Mouse (Mus musculus) embryonic facial prominence, embryonic 12.5 days (tissue): ENCODE measurements around the gene Treml1. TPM values are rescaled to one million over a fixed set of nuclear protein-coding genes. Genes with fewer than 3 reads are reported as not detected.

ENCODE experiments used
- ATAC-seq: fragments of 200-750 bp; cut with Nextera tagmentation; 2 replicates; pipeline ENCODE4 v1.8.0; 2017; ENCODE audit not compliant: insufficient number of reproducible peaks, insufficient read depth, low FRiP score, low TSS enrichment
- H3K27ac ChIP-seq: fragments of 300-500 bp; sonication (generic); 2 replicates; pipeline ENCODE4 v1.5.1; 2016; ENCODE audit warnings: mild to moderate bottlenecking
- H3K27me3 ChIP-seq: fragments of 300-500 bp; sonication (generic); 2 replicates; pipeline ENCODE4 v1.6.1; 2016; ENCODE audit warnings: mild to moderate bottlenecking, moderate library complexity
- H3K36me3 ChIP-seq: fragments of 300-500 bp; sonication (generic); 2 replicates; pipeline ENCODE4 v1.6.1; 2016; ENCODE audit warnings: mild to moderate bottlenecking
- H3K4me1 ChIP-seq: fragments of 300-500 bp; sonication (generic); 2 replicates; pipeline ENCODE4 v1.6.1; 2016
- H3K4me2 ChIP-seq: fragments of 300-500 bp; sonication (generic); replicated peaks from 2 replicates; pipeline ENCODE4 v1.6.1; 2016; ENCODE audit warnings: mild to moderate bottlenecking, moderate library complexity
- H3K4me3 ChIP-seq: fragments of 300-500 bp; sonication (generic); 2 replicates; pipeline ENCODE4 v1.5.1; 2016; ENCODE audit warnings: mild to moderate bottlenecking
- H3K9ac ChIP-seq: fragments of 300-500 bp; sonication (generic); 2 replicates; pipeline ENCODE4 v1.6.1; 2016; ENCODE audit warnings: mild to moderate bottlenecking, moderate library complexity
- H3K9me3 ChIP-seq: fragments of 300-500 bp; sonication (generic); 2 replicates; pipeline ENCODE4 v1.6.1; 2016; ENCODE audit warnings: mild to moderate bottlenecking, moderate library complexity
- WGBS: fragments of 180-500 bp; shearing (Covaris S2); methylation state at CpG from one replicate; pipeline ENCODE4 v1.1.7; 2016; 5-methylcytosine and 5-hydroxymethylcytosine counted together
- polyA plus RNA-seq: library from polyadenylated mRNA; unstranded; fragments of >200 nt; fragmentation: Nextera tagmentation; extraction: Ambion mirVana; gene quantifications from 2 replicates; pipeline ENCODE4 v1.2.1, GENCODE M21; 2016

Gene Treml1
- polyA plus RNA-seq, 1 experiment from 2014 or later: 1.9 TPM

DNA sequence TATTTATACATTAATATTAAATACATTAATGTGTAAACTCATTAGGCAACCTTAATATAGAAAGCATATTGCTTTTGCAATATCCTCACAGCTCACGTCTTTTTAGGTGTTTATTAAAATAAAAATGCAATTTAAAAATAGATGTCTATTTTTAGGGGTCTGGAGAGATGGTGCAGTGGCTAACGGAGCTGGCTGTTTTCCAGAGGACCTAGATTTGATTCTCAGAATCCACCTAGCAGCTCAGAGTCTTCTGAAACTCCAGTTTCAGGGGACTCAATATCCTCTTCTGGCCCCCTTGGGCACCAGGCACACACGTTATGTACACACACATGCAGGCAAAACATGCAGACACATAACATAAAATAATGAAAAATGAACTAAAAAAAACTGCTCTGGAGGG is 2.6 kb downstream of the Treml1 start:
- Histone ChIP-seq H3K27ac (no peak overlapping the region), H3K9me3 (no peaks in the 10 kb centered on the region), H3K27me3 (no peaks in the 10 kb centered on the region), H3K4me1 (no peaks in the 10 kb centered on the region), H3K4me3 (no peak overlapping the region), H3K4me2 (no peak overlapping the region), H3K36me3 (no peaks in the 10 kb centered on the region), H3K9ac (no peak overlapping the region)
- WGBS: 83% methylated on average over 3 of the region's 3 CpGs
- ATAC-seq: no peak

DNA sequence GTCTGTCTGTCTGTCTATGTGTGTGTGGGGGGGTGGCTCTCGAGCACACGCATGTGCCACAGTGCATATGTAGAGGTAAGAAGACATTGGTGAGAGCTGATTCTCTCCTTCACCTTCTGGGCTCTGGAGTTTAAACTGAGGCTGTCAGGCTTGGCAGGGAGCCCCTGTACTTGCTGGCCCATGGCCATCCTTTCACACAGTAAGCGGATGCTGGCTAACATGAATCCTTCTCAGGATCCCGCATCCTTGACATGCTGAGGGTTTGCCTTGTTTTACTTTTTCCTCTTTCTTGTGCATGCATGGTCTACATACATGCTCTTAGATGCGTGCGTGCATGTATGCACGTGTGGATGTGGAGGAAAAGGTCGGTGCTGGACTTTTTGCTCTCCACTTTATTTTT is 3.2 kb downstream of the Treml1 start:
- no peak overlapping the region for H3K27ac ChIP-seq
- ATAC-seq: no peak
- H3K4me3 ChIP-seq: no peak overlapping the region
- no peak overlapping the region for H3K4me2 ChIP-seq
- H3K9ac ChIP-seq: no peak overlapping the region
- no peaks in the 10 kb centered on the region for H3K4me1 ChIP-seq
- H3K27me3 ChIP-seq: no peaks in the 10 kb centered on the region
- H3K9me3 ChIP-seq: no peaks in the 10 kb centered on the region
- 90% methylated on average over 8 of the region's 8 CpGs for WGBS
- H3K36me3 ChIP-seq: no peaks in the 10 kb centered on the region

DNA sequence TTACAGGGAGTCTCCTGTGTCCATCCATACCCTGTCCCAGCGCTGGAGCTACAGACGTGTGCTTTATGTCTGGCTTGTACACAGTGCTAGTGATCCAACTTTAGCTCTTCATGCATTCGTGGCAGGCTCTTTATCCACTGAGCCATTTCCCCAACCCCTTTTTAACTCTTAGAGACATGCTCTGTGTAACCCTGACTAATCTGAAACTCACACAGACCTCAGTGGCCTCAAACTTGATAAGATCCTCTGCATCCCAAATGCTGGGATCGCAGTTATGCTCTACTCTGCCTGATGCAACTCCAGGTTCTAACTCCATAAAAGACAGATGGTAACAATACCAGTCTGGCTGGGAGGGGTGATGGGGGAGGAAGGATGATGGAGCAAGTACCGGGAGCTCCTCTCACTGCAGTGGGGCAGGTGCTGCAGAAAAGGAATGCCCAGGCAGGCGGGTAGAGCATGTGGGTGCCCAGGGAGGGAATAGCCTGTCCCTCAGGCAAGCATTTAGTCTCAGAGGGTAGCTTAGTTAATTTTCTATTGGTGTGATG is 3.8 kb downstream of the Treml1 start:
- no peak for ATAC-seq
- Histone ChIP-seq H3K9me3 (no peaks in the 10 kb centered on the region), H3K36me3 (no peaks in the 10 kb centered on the region), H3K4me3 (no peak overlapping the region), H3K4me1 (no peaks in the 10 kb centered on the region), H3K4me2 (no peak overlapping the region), H3K9ac (no peak overlapping the region), H3K27ac (no peak overlapping the region), H3K27me3 (no peaks in the 10 kb centered on the region)
- 69% methylated on average over 6 of the region's 6 CpGs for WGBS

DNA sequence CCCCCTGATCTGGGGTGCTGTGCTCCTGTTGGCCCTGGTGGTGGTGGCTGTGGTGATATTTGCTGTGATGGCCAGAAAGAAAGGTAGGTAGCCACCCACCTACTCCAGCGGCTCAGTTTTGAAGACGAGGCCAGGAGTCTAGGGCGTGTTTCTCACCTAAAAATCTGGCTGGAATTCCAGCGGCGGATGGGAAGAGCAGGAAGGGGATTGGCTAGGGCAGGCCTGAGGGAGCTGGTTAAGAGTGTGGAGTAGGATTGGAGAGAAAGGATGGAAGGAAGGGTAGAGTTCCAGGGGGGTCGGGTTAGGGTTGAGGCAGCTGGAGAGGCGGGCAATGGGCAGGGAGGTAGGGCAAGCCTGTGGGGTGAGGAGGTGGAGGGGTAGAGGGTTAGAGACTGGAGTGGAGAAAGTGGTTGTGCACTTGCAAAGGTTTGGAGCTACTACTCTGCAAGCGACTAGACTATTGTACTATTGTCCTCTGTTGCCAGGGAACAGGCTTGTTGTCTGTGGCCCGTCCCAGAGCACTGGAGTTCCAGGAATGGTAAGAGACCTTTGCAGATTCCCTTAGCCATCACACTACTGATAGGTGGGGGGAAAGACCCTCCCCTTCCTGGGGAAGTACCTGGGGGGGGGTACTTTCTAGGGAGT is 5.9 kb downstream of the Treml1 start:
- H3K4me1 ChIP-seq: no peaks in the 10 kb centered on the region
- 78% methylated on average over 9 of the region's 9 CpGs for WGBS
- H3K4me2 ChIP-seq: no peak overlapping the region
- H3K27ac ChIP-seq: no peak overlapping the region
- H3K9me3 ChIP-seq: no peaks in the 10 kb centered on the region
- H3K4me3 ChIP-seq: no peak overlapping the region
- no peaks in the 10 kb centered on the region for H3K36me3 ChIP-seq
- H3K9ac ChIP-seq: no peak overlapping the region
- no peak for ATAC-seq
- no peaks in the 10 kb centered on the region for H3K27me3 ChIP-seq

DNA sequence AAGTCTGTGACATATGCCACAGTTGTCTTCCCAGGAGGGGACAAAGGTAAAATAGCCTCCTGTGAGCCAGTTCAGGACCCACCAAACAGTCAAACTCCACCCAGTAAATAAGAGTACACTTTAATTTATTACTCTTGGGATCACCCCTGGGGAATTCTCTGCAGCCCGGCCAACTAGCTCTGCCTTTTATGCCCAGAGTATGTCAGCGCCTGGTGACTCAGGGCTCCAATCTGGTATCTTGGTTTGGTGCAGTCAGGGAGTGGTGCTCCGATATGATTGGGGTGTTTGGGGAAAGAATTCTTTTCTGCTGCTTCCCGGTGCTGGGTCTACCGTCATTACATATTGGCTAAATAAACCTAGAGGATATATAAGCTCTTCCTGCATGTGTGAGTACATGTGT is 7.1 kb downstream of the Treml1 start:
- WGBS: 85% methylated on average over 5 of the region's 5 CpGs
- no peaks in the 10 kb centered on the region for H3K9me3 ChIP-seq
- H3K4me1 ChIP-seq: no peaks in the 10 kb centered on the region
- no peak overlapping the region for H3K9ac ChIP-seq
- no peak overlapping the region for H3K27ac ChIP-seq
- H3K27me3 ChIP-seq: no peaks in the 10 kb centered on the region
- H3K36me3 ChIP-seq: no peaks in the 10 kb centered on the region
- H3K4me3 ChIP-seq: no peak overlapping the region
- H3K4me2 ChIP-seq: no peak overlapping the region
- no peak for ATAC-seq

DNA sequence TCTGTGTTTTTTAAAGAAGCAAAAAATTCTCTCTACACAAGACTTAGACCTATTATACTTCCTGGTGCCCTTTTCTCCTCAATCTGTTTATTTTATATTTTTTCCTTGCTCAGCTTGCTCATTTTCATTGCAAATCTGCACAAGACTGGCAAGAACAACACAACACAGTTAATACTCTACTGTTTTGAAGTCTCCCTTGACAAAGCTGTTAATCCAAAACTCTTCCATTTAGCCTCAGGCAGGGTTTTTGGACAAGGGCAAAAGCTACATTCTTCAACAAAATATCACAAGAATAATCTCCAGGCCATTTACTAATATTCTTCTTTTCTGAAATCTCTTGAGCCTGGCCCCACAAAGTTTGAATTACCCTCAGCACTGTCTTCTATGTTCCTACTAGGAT is 11.9 kb downstream of the Treml1 start:
- Histone ChIP-seq H3K4me1 (no peaks in the 10 kb centered on the region), H3K36me3 (no peaks in the 10 kb centered on the region), H3K4me3 (no peak overlapping the region), H3K9ac (no peak overlapping the region), H3K27ac (no peak overlapping the region), H3K4me2 (no peak overlapping the region), H3K9me3 (no peaks in the 10 kb centered on the region), H3K27me3 (no peaks in the 10 kb centered on the region)
- ATAC-seq: no peak

GRCm38 (mm10) chr17:48372987-48373386 is 13.3 kb downstream of the Treml1 start:
- no peak overlapping the region for H3K27ac ChIP-seq
- H3K36me3 ChIP-seq: no peaks in the 10 kb centered on the region
- H3K4me1 ChIP-seq: no peaks in the 10 kb centered on the region
- H3K27me3 ChIP-seq: no peaks in the 10 kb centered on the region
- H3K9me3 ChIP-seq: no peaks in the 10 kb centered on the region
- WGBS: 54% methylated on average over 8 of the region's 8 CpGs
- H3K4me2 ChIP-seq: no peak overlapping the region
- no peak for ATAC-seq
- no peak overlapping the region for H3K9ac ChIP-seq
- no peak overlapping the region for H3K4me3 ChIP-seq

DNA sequence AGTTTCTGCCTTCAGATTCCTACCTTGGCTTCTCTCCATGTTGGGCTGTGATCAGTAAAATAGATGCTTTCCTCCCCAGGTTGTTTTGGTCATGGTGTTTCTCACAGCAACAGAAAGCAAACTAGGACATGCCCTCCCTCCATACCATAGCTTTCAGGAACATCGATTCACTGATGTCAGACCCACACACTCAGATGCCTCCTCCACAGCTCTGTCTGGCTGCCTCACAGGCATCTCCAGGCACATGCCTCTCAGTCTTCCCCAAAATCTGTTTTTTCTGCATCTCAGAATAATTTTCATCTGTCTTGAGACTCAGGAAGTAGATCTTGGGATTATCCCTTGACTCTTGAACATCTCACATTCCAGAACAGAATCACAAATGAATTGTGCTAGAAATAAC is 16.4 kb downstream of the Treml1 start:
- no peaks in the 10 kb centered on the region for H3K36me3 ChIP-seq
- no peak overlapping the region for H3K9ac ChIP-seq
- no peaks in the 10 kb centered on the region for H3K4me1 ChIP-seq
- no peaks in the 10 kb centered on the region for H3K27me3 ChIP-seq
- ATAC-seq: no peak
- no peak overlapping the region for H3K27ac ChIP-seq
- H3K9me3 ChIP-seq: no peaks in the 10 kb centered on the region
- WGBS: 90% methylated on average over 1 of the region's 1 CpGs
- no peak overlapping the region for H3K4me3 ChIP-seq
- no peak overlapping the region for H3K4me2 ChIP-seq

DNA sequence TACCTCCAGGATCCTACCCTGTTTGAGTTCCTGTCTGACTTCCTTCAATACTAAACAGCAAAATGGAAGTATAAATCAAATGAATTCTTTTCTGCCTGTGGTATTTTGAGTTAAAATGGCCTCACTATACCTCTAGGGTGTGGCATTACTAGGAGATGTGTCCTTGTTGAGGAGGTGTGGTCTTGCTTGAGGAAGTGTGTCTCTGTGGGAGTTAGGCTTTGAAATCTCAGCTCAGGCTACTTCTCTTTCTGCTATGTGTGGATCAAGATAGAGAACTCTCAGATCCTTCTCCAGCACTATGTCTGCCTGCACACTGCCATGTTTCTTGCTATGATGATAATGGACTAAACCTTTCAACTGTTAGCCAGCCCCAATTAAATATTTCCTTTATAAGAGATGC is 19.3 kb downstream of the Treml1 start:
- no peaks in the 10 kb centered on the region for H3K9me3 ChIP-seq
- H3K9ac ChIP-seq: no peak overlapping the region
- H3K4me1 ChIP-seq: no peaks in the 10 kb centered on the region
- ATAC-seq: no peak
- no peak overlapping the region for H3K27ac ChIP-seq
- no peaks in the 10 kb centered on the region for H3K27me3 ChIP-seq
- no peak overlapping the region for H3K4me2 ChIP-seq
- no peak overlapping the region for H3K4me3 ChIP-seq
- no peaks in the 10 kb centered on the region for H3K36me3 ChIP-seq

- H3K27me3 ChIP-seq: no peaks in the 10 kb centered on the region
- H3K4me1 ChIP-seq: no peaks in the 10 kb centered on the region
- H3K4me3 ChIP-seq: no peak overlapping the region
- 85% methylated on average over 2 of the region's 2 CpGs for WGBS
- H3K36me3 ChIP-seq: peaks cover 50% of the 10 kb centered on the region
- ATAC-seq: no peak
- no peak overlapping the region for H3K27ac ChIP-seq
- no peaks in the 10 kb centered on the region for H3K9me3 ChIP-seq
- H3K4me2 ChIP-seq: no peak overlapping the region
- no peak overlapping the region for H3K9ac ChIP-seq
Observed at GRCm38 (mm10) chr17:48385786-48386461, 26.2 kb downstream of the Treml1 start.

DNA sequence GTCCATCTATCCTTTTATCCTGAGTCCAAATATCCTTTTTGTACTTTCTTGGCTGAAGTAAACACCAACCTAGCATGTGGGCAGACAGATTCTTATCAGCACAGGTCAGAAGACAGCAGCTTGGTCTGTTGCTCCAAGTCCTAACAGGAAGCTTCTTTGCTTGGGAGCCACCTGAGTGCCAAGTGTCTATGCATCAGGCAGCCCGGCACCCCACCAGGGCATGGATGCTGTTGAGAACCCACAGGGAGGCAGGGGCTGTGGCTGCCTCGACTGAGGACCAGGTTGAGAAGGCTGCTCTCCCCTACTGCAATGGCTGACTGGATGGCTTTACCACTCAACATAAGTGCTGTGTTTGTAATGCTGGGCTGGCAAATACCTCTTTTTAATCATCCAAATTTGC is 28.9 kb downstream of the Treml1 start:
- 91% methylated on average over 2 of the region's 2 CpGs for WGBS
- H3K36me3 ChIP-seq: peaks cover 78% of the 10 kb centered on the region
- no peaks in the 10 kb centered on the region for H3K9me3 ChIP-seq

GRCm38 (mm10) chr17:48389442-48389841 is 29.7 kb downstream of the Treml1 start:
- H3K4me2 ChIP-seq: no peak overlapping the region
- H3K9ac ChIP-seq: no peak overlapping the region
- no peaks in the 10 kb centered on the region for H3K4me1 ChIP-seq
- peaks cover 85% of the 10 kb centered on the region for H3K36me3 ChIP-seq
- H3K27ac ChIP-seq: no peak overlapping the region
- no peak for ATAC-seq
- no peaks in the 10 kb centered on the region for H3K9me3 ChIP-seq
- WGBS: 96% methylated on average over 5 of the region's 5 CpGs
- H3K27me3 ChIP-seq: no peaks in the 10 kb centered on the region
- H3K4me3 ChIP-seq: no peak overlapping the region

More for the DNA sequence above, 28.9 kb downstream of the Treml1 start:
- no peaks in the 10 kb centered on the region for H3K4me1 ChIP-seq
- no peak for ATAC-seq
- H3K9ac ChIP-seq: no peak overlapping the region
- no peak overlapping the region for H3K27ac ChIP-seq
- no peak overlapping the region for H3K4me3 ChIP-seq
- H3K4me2 ChIP-seq: no peak overlapping the region
- H3K27me3 ChIP-seq: no peaks in the 10 kb centered on the region
